Mouse (Mus musculus) liver (tissue): ENCODE results near the gene Cd300ld3.
"Not testable (repeated sequence)": the region's sequence is repeated elsewhere in the genome, so short reads cannot be mapped to it uniquely, and the experiment has no call there.

ENCODE experiments used
- DNase-seq: peaks from one replicate; pipeline ENCODE4 v3.0.0-alpha.2; 2020; ENCODE audit warnings: mixed read lengths

Gene Cd300ld3

GRCm38 (mm10) chr11:115052206-115052605, 4.0 kb upstream of the Cd300ld3 start:
- DNase-seq = peak; percentile 50

GRCm38 (mm10) chr11:115049282-115049895, 1.2 kb upstream of the Cd300ld3 start:
- DNase-seq = no peak

GRCm38 (mm10) chr11:115037669-115038068, 10.5 kb downstream of the Cd300ld3 start, which contains the start of gene Cd300ld5:
Cd300ld5 (minus strand) TSS chr11:115037769.
- not testable (repeated sequence) for DNase-seq

- not testable (repeated sequence) for DNase-seq
Measured at GRCm38 (mm10) chr11:115026912-115027311, 21.3 kb downstream of the Cd300ld3 start, which contains the start of gene Cd300ld4. Cd300ld4 (minus strand) TSS chr11:115027012.

- DNase-seq = not testable (repeated sequence)
Measured at GRCm38 (mm10) chr11:115016093-115016492, 32.1 kb downstream of the Cd300ld3 start, which contains the start of gene Cd300ld2. Cd300ld2 (minus strand) TSS chr11:115016193.

GRCm38 (mm10) chr11:115004070-115004469, 44.1 kb downstream of the Cd300ld3 start:
- peak; percentile 15 for DNase-seq

- no peak for DNase-seq
Measured at GRCm38 (mm10) chr11:115001474-115002040, 46.7 kb downstream of the Cd300ld3 start, which contains the start of gene Cd300c2. Cd300c2 (minus strand) TSS chr11:115001880.
